Mouse (Mus musculus) bone marrow, adult 2 months (tissue): ENCODE results near the gene Sdsl.

Source experiments
- CTCF ChIP-seq: fragments of 200-500 bp; IDR thresholded peaks from 2 replicates; pipeline ENCODE4 v1.5.1; 2011; ENCODE audit warnings: low read length, control low read depth; ENCODE audit not compliant: control insufficient read depth, insufficient read depth
- POLR2A ChIP-seq: fragments of 200-500 bp; IDR thresholded peaks from 2 replicates; pipeline ENCODE4 v1.6.1; 2011; ENCODE audit warnings: low read depth, mild to moderate bottlenecking, control low read depth, low read length, borderline replicate concordance; ENCODE audit not compliant: control insufficient read depth

GRCm38 (mm10) chr5:120505368-120505767 lies 32.8 kb upstream of the Sdsl start:
- TF ChIP-seq CTCF, result peak; percentile 92
- no peak for TF ChIP-seq POLR2A
